Mouse (Mus musculus) forebrain, embryonic 16.5 days (tissue): Measurements from ENCODE around the gene Ccp110. TPM values are rescaled to one million over a fixed set of nuclear protein-coding genes. Genes with fewer than 3 reads are reported as not detected.
A peak's percentile ranks its signal among the peaks of the same experiment; 100 is the strongest.

ENCODE experiments used
- ATAC-seq: fragments of 200-750 bp; cut with Nextera tagmentation; 2 replicates; pipeline ENCODE4 v1.8.0; 2017; ENCODE audit warnings: mild to moderate bottlenecking, moderate library complexity
- H3K27ac ChIP-seq: fragments of 300-500 bp; sonication (generic); 2 replicates; pipeline ENCODE4 v1.5.1; 2014; ENCODE audit warnings: low read length, control low read depth
- H3K27me3 ChIP-seq: fragments of 300-500 bp; sonication (generic); replicated peaks from 2 replicates; pipeline ENCODE4 v1.6.1; 2014; ENCODE audit warnings: low read length; ENCODE audit not compliant: control insufficient read depth, insufficient read depth
- H3K36me3 ChIP-seq: fragments of 300-500 bp; sonication (generic); 2 replicates; pipeline ENCODE4 v1.6.1; 2014; ENCODE audit not compliant: control insufficient read depth, insufficient read depth
- H3K4me1 ChIP-seq: fragments of 300-500 bp; sonication (generic); replicated peaks from 2 replicates; pipeline ENCODE4 v1.6.1; 2014; ENCODE audit warnings: low read length; ENCODE audit not compliant: control insufficient read depth, insufficient read depth
- H3K4me2 ChIP-seq: fragments of 300-500 bp; sonication (generic); 2 replicates; pipeline ENCODE4 v1.6.1; 2014; ENCODE audit warnings: mild to moderate bottlenecking, low read length, control low read depth
- H3K4me3 ChIP-seq: fragments of 300-500 bp; sonication (generic); replicated peaks from 2 replicates; pipeline ENCODE4 v1.5.1; 2014; ENCODE audit warnings: mild to moderate bottlenecking, low read length, control low read depth
- H3K9ac ChIP-seq: fragments of 300-500 bp; sonication (generic); replicated peaks from 2 replicates; pipeline ENCODE4 v1.6.1; 2014; ENCODE audit warnings: low read depth, low read length, control low read depth
- H3K9me3 ChIP-seq: fragments of 300-500 bp; sonication (generic); 2 replicates; pipeline ENCODE4 v1.6.1; 2016; ENCODE audit warnings: low read length; ENCODE audit not compliant: control insufficient read depth
- WGBS: fragments of 180-500 bp; shearing (Covaris S2); extraction: QIAGEN DNeasy Blood & Tissue Kit; methylation state at CpG from one replicate; pipeline ENCODE4 v1.1.7; 2014; 5-methylcytosine and 5-hydroxymethylcytosine counted together
- polyA plus RNA-seq: library from polyadenylated mRNA; unstranded; fragments of >200 nt; fragmentation: Nextera tagmentation; extraction: Ambion mirVana; gene quantifications from 2 replicates; pipeline ENCODE4 v1.2.1, GENCODE M21; 2015

The Ccp110 gene
- polyA plus RNA-seq, 1 experiment from 2014 or later = 42.4 TPM

GRCm38 (mm10) chr7:118775991-118776390, 63.6 kb downstream of the Ccp110 start:
- Histone ChIP-seq H3K27me3 (no peaks in the 10 kb centered on the region), H3K4me3 (no peak overlapping the region), H3K4me1 (peaks cover 17% of the 10 kb centered on the region), H3K36me3 (peaks cover 9% of the 10 kb centered on the region), H3K27ac (no peak overlapping the region), H3K9ac (no peak overlapping the region), H3K4me2 (no peak overlapping the region), H3K9me3 (no peaks in the 10 kb centered on the region)
- no peak for ATAC-seq
- 65% methylated on average over 7 of the region's 7 CpGs for WGBS

GRCm38 (mm10) chr7:118776491-118776890, 64.1 kb downstream of the Ccp110 start:
- Histone ChIP-seq H3K4me1 (peaks cover 17% of the 10 kb centered on the region), H3K9me3 (no peaks in the 10 kb centered on the region), H3K4me3 (no peak overlapping the region), H3K27me3 (no peaks in the 10 kb centered on the region), H3K36me3 (peaks cover 11% of the 10 kb centered on the region), H3K27ac (no peak overlapping the region), H3K4me2 (no peak overlapping the region), H3K9ac (no peak overlapping the region)
- ATAC-seq = no peak
- WGBS = 71% methylated on average over 9 of the region's 9 CpGs

- 74% methylated on average over 10 of the region's 10 CpGs for WGBS
- Histone ChIP-seq H3K9ac (no peak overlapping the region), H3K9me3 (no peaks in the 10 kb centered on the region), H3K36me3 (peaks cover 13% of the 10 kb centered on the region), H3K4me1 (peaks cover 17% of the 10 kb centered on the region), H3K27me3 (no peaks in the 10 kb centered on the region), H3K4me3 (no peak overlapping the region), H3K4me2 (no peak overlapping the region), H3K27ac (peak overlapping the region; percentile 89)
- ATAC-seq = no peak
These were observed 65.4 kb downstream of the Ccp110 start for GRCm38 (mm10) chr7:118777598-118778394.

- no peak overlapping the region for H3K9ac ChIP-seq
- H3K36me3 ChIP-seq = peaks cover 13% of the 10 kb centered on the region
- peaks cover 17% of the 10 kb centered on the region for H3K4me1 ChIP-seq
- 19% methylated on average over 6 of the region's 6 CpGs for WGBS
- H3K27ac ChIP-seq = peak overlapping the region; percentile 89
- no peak overlapping the region for H3K4me3 ChIP-seq
- peak; percentile 87 for ATAC-seq
- H3K9me3 ChIP-seq = no peaks in the 10 kb centered on the region
- no peak overlapping the region for H3K4me2 ChIP-seq
- H3K27me3 ChIP-seq = no peaks in the 10 kb centered on the region
These were observed 66.2 kb downstream of the Ccp110 start for GRCm38 (mm10) chr7:118778561-118778960.

- Histone ChIP-seq H3K27ac (peak overlapping the region; percentile 28; the same call in 1 of the 2 replicates), H3K27me3 (no peaks in the 10 kb centered on the region), H3K9ac (no peak overlapping the region), H3K4me1 (peaks cover 8% of the 10 kb centered on the region), H3K36me3 (peaks cover 15% of the 10 kb centered on the region), H3K9me3 (no peaks in the 10 kb centered on the region), H3K4me3 (no peak overlapping the region), H3K4me2 (no peak overlapping the region)
- WGBS = 62% methylated on average over 11 of the region's 11 CpGs
- ATAC-seq = peak; percentile 44
These were observed 71.1 kb downstream of the Ccp110 start for GRCm38 (mm10) chr7:118783305-118784001.

- no peak overlapping the region for H3K9ac ChIP-seq
- H3K4me3 ChIP-seq = no peak overlapping the region
- no peak for ATAC-seq
- H3K27me3 ChIP-seq = no peaks in the 10 kb centered on the region
- no peaks in the 10 kb centered on the region for H3K9me3 ChIP-seq
- H3K4me2 ChIP-seq = no peak overlapping the region
- WGBS = 75% methylated on average over 6 of the region's 6 CpGs
- no peaks in the 10 kb centered on the region for H3K4me1 ChIP-seq
- H3K27ac ChIP-seq = no peak overlapping the region
- peaks cover 6% of the 10 kb centered on the region for H3K36me3 ChIP-seq
These were observed 73.7 kb downstream of the Ccp110 start for GRCm38 (mm10) chr7:118786091-118786490.

Other genes starting within 250 kb of the Ccp110 start
- 0.75 and 0.89 TPM in 2 replicates for gene Itpripl2, start 220.6 kb upstream of the Ccp110 start, polyA plus RNA-seq
- 69.3 and 78.2 TPM in 2 replicates for gene Coq7, start 179.2 kb upstream of the Ccp110 start, polyA plus RNA-seq
- 8.5 and 9.7 TPM in 2 replicates for gene Tmc7, start 127.8 kb upstream of the Ccp110 start, polyA plus RNA-seq
- 0.16 and 0.24 TPM in 2 replicates for gene Tmc5, start 115.3 kb upstream of the Ccp110 start, polyA plus RNA-seq
- 166 and 174 TPM in 2 replicates for gene Gde1, start 6.8 kb upstream of the Ccp110 start, polyA plus RNA-seq
- 103 and 109 TPM in 2 replicates for gene Vps35l, start 27.7 kb downstream of the Ccp110 start, polyA plus RNA-seq
- 3.9 and 4.5 TPM in 2 replicates for gene Iqck, start 143.2 kb downstream of the Ccp110 start, polyA plus RNA-seq
- gene Knop1, start 143.7 kb downstream of the Ccp110 start, polyA plus RNA-seq = 69.1 and 70.3 TPM in 2 replicates